Comparison of ENCODE assay signal across 30 mouse cellular contexts in the genomic region with DNA sequence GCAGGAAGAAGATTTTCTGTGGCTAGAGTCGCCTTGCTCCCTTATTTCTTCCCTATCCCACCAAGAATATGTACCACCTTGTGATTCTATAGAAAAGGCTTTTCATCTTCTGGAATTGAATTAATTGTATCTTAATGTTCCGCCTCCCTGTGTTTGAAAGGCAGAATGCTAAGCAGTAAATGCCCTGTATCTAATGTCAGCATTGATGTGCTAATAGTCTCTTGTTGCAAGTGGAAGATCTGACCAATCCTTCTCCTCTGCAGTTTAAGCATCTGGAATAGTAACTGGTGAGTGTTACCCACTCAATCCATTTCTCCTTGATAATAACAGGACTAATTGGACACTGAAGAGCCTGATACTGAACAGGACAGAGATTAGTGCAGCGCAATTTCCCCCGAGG.
DNase-seq lines count a peak whose midpoint lies in the region; ATAC-seq and TF ChIP-seq lines count a peak whose summit lies in the region.
"Had no signal": no experiment of that assay in that cellular context is flagged by ENCODE, and none has a peak within 500 bp of the region (broad histone marks: within the 10 kb centered on the region; RNA-seq: fewer than 3 reads in every experiment).

No protein-coding gene starts in this region.

- 71% methylated on average over 4 of the region's 4 CpGs for WGBS in embryonic facial prominence, embryonic 14.5 days
- 77% methylated on average over 4 of the region's 4 CpGs for WGBS in embryonic facial prominence, embryonic 10.5 days
- WGBS in hindbrain, embryonic 12.5 days, result 50% methylated on average over 4 of the region's 4 CpGs
- 36% methylated on average over 4 of the region's 4 CpGs for whole genome bisulfite sequencing in hindbrain, embryonic 14.5 days
- WGBS in midbrain, embryonic 13.5 days, result 27% methylated on average over 4 of the region's 4 CpGs
- 40% methylated on average over 4 of the region's 4 CpGs for WGBS in midbrain, postnatal 0 days
- 48% methylated on average over 4 of the region's 4 CpGs for WGBS in neural tube, embryonic 12.5 days
- 39% methylated on average over 4 of the region's 4 CpGs for whole genome bisulfite sequencing in neural tube, embryonic 15.5 days

- no peak for DNase-seq in embryonic facial prominence, embryonic 14.5 days (ENCODE audit: low spot score)
- no peak for DNase-seq in embryonic facial prominence, embryonic 10.5 days (ENCODE audit: low spot score)
- no peak for DNase-seq in hindbrain, embryonic 14.5 days (ENCODE audit: low spot score)
- DNase-seq in midbrain, postnatal 0 days (ENCODE audit: low spot score), result no peak
- DNase-seq: adrenal gland, postnatal 10 days; adrenal gland, postnatal 36 days; B cell, adult 2 months; cerebellum, adult 11 months; cerebellum, adult 9-11 months; cerebellum, postnatal 36 days; gastrocnemius, postnatal 25 days; heart, adult 18-20 months; heart, postnatal 10 days; heart, postnatal 36 days had no signal

- no peaks in the 10 kb centered on the region for H3K9me3 ChIP-seq in embryonic facial prominence, embryonic 14.5 days (ENCODE audit: control insufficient read depth, low read length)
- no peaks in the 10 kb centered on the region for H3K9me3 ChIP-seq in embryonic facial prominence, embryonic 10.5 days
- no peaks in the 10 kb centered on the region for H3K9me3 ChIP-seq in hindbrain, embryonic 12.5 days (replicated peaks)
- H3K9me3 ChIP-seq in hindbrain, embryonic 14.5 days (ENCODE audit: control insufficient read depth, low read length), result no peaks in the 10 kb centered on the region
- H3K9me3 ChIP-seq in midbrain, embryonic 13.5 days, result no peaks in the 10 kb centered on the region
- no peaks in the 10 kb centered on the region for H3K9me3 ChIP-seq in midbrain, postnatal 0 days (ENCODE audit: low read length)
- no peaks in the 10 kb centered on the region for H3K9me3 ChIP-seq in neural tube, embryonic 12.5 days
- H3K9me3 ChIP-seq in neural tube, embryonic 15.5 days (replicated peaks), result no peaks in the 10 kb centered on the region
- H3K9me3 ChIP-seq: embryonic facial prominence, embryonic 13.5 days; forebrain, embryonic 10.5 days; heart, embryonic 12.5 days; heart, embryonic 15.5 days; hindbrain, embryonic 10.5 days had no signal

- no peaks in the 10 kb centered on the region for H3K36me3 ChIP-seq in embryonic facial prominence, embryonic 14.5 days (ENCODE audit: control insufficient read depth, insufficient read depth, low read length)
- H3K36me3 ChIP-seq in embryonic facial prominence, embryonic 10.5 days (replicated peaks), result no peaks in the 10 kb centered on the region
- H3K36me3 ChIP-seq in hindbrain, embryonic 12.5 days, result no peaks in the 10 kb centered on the region
- H3K36me3 ChIP-seq in hindbrain, embryonic 14.5 days (replicated peaks; ENCODE audit: control insufficient read depth, insufficient read depth), result no peaks in the 10 kb centered on the region
- no peaks in the 10 kb centered on the region for H3K36me3 ChIP-seq in midbrain, embryonic 13.5 days
- H3K36me3 ChIP-seq in midbrain, postnatal 0 days (ENCODE audit: insufficient read depth, low read length), result no peaks in the 10 kb centered on the region
- H3K36me3 ChIP-seq in neural tube, embryonic 12.5 days, result no peaks in the 10 kb centered on the region
- H3K36me3 ChIP-seq in neural tube, embryonic 15.5 days, result no peaks in the 10 kb centered on the region
- H3K36me3 ChIP-seq: embryonic facial prominence, embryonic 13.5 days; forebrain, embryonic 10.5 days; G1E; heart, embryonic 12.5 days; heart, embryonic 15.5 days; hindbrain, embryonic 10.5 days had no signal

- peak; percentile 39; the same call in 1 of the 2 replicates for ATAC-seq in embryonic facial prominence, embryonic 14.5 days (ENCODE audit: low read depth)
- peak; percentile 42; the same call in 1 of the 2 replicates for ATAC-seq in hindbrain, embryonic 12.5 days (ENCODE audit: low FRiP score)
- ATAC-seq in hindbrain, embryonic 14.5 days (ENCODE audit: low FRiP score), result no peak
- 0 out of 2 replicates have a peak, but pooled peaks have one; percentile 53 for ATAC-seq in midbrain, embryonic 13.5 days
- no peak for ATAC-seq in midbrain, postnatal 0 days (ENCODE audit: low FRiP score)
- peak; percentile 74 for ATAC-seq in neural tube, embryonic 12.5 days (ENCODE audit: low FRiP score, low read depth)
- ATAC-seq in neural tube, embryonic 15.5 days (ENCODE audit: low FRiP score), result no peak
- ATAC-seq: forebrain, embryonic 14.5 days; hindbrain, postnatal 0 days; inflammation-experienced regulatory T-cells, adult 6 months; intestine, embryonic 16.5 days; Patski had no signal

- H3K27ac ChIP-seq in embryonic facial prominence, embryonic 14.5 days (replicated peaks; ENCODE audit: low read depth, low read length), result no peak overlapping the region
- H3K27ac ChIP-seq in embryonic facial prominence, embryonic 10.5 days (replicated peaks), result no peak overlapping the region
- H3K27ac ChIP-seq in hindbrain, embryonic 12.5 days, result no peak overlapping the region
- H3K27ac ChIP-seq in hindbrain, embryonic 14.5 days, result no peak overlapping the region
- H3K27ac ChIP-seq in midbrain, embryonic 13.5 days, result no peak overlapping the region
- no peak overlapping the region for H3K27ac ChIP-seq in midbrain, postnatal 0 days (ENCODE audit: low read depth, low read length)
- no peak overlapping the region for H3K27ac ChIP-seq in neural tube, embryonic 12.5 days
- H3K27ac ChIP-seq in neural tube, embryonic 15.5 days (replicated peaks), result no peak overlapping the region
- H3K27ac ChIP-seq: embryonic facial prominence, embryonic 13.5 days; forebrain, embryonic 10.5 days; heart, embryonic 15.5 days; hindbrain, postnatal 0 days had no signal

- H3K4me3 ChIP-seq in embryonic facial prominence, embryonic 14.5 days (ENCODE audit: low read depth, low read length), result no peak overlapping the region
- no peak overlapping the region for H3K4me3 ChIP-seq in embryonic facial prominence, embryonic 10.5 days
- H3K4me3 ChIP-seq in hindbrain, embryonic 12.5 days, result no peak overlapping the region
- no peak overlapping the region for H3K4me3 ChIP-seq in hindbrain, embryonic 14.5 days (replicated peaks; ENCODE audit: low read length)
- no peak overlapping the region for H3K4me3 ChIP-seq in midbrain, embryonic 13.5 days (replicated peaks)
- no peak overlapping the region for H3K4me3 ChIP-seq in midbrain, postnatal 0 days (ENCODE audit: low read depth, low read length)
- H3K4me3 ChIP-seq in neural tube, embryonic 12.5 days, result no peak overlapping the region
- no peak overlapping the region for H3K4me3 ChIP-seq in neural tube, embryonic 15.5 days (replicated peaks)
- H3K4me3 ChIP-seq: embryonic facial prominence, embryonic 13.5 days; forebrain, embryonic 10.5 days; heart, embryonic 12.5 days; heart, embryonic 15.5 days; hindbrain, embryonic 10.5 days had no signal

- H3K4me1 ChIP-seq in embryonic facial prominence, embryonic 14.5 days (ENCODE audit: control insufficient read depth, insufficient read depth, low read length), result peaks cover 5% of the 10 kb centered on the region; the same call in 1 of the 2 replicates
- peaks cover 7% of the 10 kb centered on the region; the same call in 1 of the 2 replicates for H3K4me1 ChIP-seq in embryonic facial prominence, embryonic 10.5 days
- H3K4me1 ChIP-seq in hindbrain, embryonic 12.5 days, result peaks cover 9% of the 10 kb centered on the region
- H3K4me1 ChIP-seq in hindbrain, embryonic 14.5 days (replicated peaks; ENCODE audit: control insufficient read depth, insufficient read depth, low read length), result peaks cover 7% of the 10 kb centered on the region; the same call in 1 of the 2 replicates
- H3K4me1 ChIP-seq in midbrain, embryonic 13.5 days (replicated peaks), result peaks cover 16% of the 10 kb centered on the region
- H3K4me1 ChIP-seq in midbrain, postnatal 0 days (ENCODE audit: insufficient read depth, low read length), result no peaks in the 10 kb centered on the region
- peaks cover 7% of the 10 kb centered on the region; the same call in 1 of the 2 replicates for H3K4me1 ChIP-seq in neural tube, embryonic 12.5 days
- no peaks in the 10 kb centered on the region for H3K4me1 ChIP-seq in neural tube, embryonic 15.5 days
- H3K4me1 ChIP-seq: heart, embryonic 12.5 days; heart, embryonic 15.5 days had no signal

- H3K27me3 ChIP-seq in embryonic facial prominence, embryonic 14.5 days (replicated peaks; ENCODE audit: control insufficient read depth, insufficient read depth, low read length), result no peaks in the 10 kb centered on the region
- H3K27me3 ChIP-seq in embryonic facial prominence, embryonic 10.5 days (replicated peaks; ENCODE audit: low read depth, poor library complexity, severe bottlenecking), result no peaks in the 10 kb centered on the region
- H3K27me3 ChIP-seq in hindbrain, embryonic 12.5 days, result no peaks in the 10 kb centered on the region
- no peaks in the 10 kb centered on the region for H3K27me3 ChIP-seq in hindbrain, embryonic 14.5 days (ENCODE audit: control insufficient read depth, insufficient read depth, low read length)
- no peaks in the 10 kb centered on the region for H3K27me3 ChIP-seq in midbrain, embryonic 13.5 days
- no peaks in the 10 kb centered on the region for H3K27me3 ChIP-seq in midbrain, postnatal 0 days (ENCODE audit: insufficient read depth, low read length)
- no peaks in the 10 kb centered on the region for H3K27me3 ChIP-seq in neural tube, embryonic 12.5 days (replicated peaks)
- no peaks in the 10 kb centered on the region for H3K27me3 ChIP-seq in neural tube, embryonic 15.5 days (replicated peaks)
- H3K27me3 ChIP-seq: CH12.LX; embryonic facial prominence, embryonic 13.5 days; heart, embryonic 12.5 days; heart, embryonic 15.5 days; Patski had no signal

- H3K4me2 ChIP-seq in embryonic facial prominence, embryonic 14.5 days (ENCODE audit: low read depth, low read length), result no peak overlapping the region
- no peak overlapping the region for H3K4me2 ChIP-seq in hindbrain, embryonic 12.5 days (replicated peaks)
- no peak overlapping the region for H3K4me2 ChIP-seq in hindbrain, embryonic 14.5 days (replicated peaks)
- H3K4me2 ChIP-seq in midbrain, embryonic 13.5 days (replicated peaks), result no peak overlapping the region
- H3K4me2 ChIP-seq in midbrain, postnatal 0 days (ENCODE audit: low read depth, low read length, poor library complexity, severe bottlenecking), result no peak overlapping the region
- H3K4me2 ChIP-seq in neural tube, embryonic 12.5 days (replicated peaks), result no peak overlapping the region
- no peak overlapping the region for H3K4me2 ChIP-seq in neural tube, embryonic 15.5 days
- H3K4me2 ChIP-seq: embryonic facial prominence, embryonic 13.5 days; heart, embryonic 12.5 days; heart, embryonic 15.5 days had no signal

- H3K9ac ChIP-seq in embryonic facial prominence, embryonic 14.5 days (ENCODE audit: low read depth, low read length), result no peak overlapping the region
- H3K9ac ChIP-seq in hindbrain, embryonic 12.5 days, result no peak overlapping the region
- H3K9ac ChIP-seq in hindbrain, embryonic 14.5 days, result no peak overlapping the region
- no peak overlapping the region for H3K9ac ChIP-seq in midbrain, embryonic 13.5 days (replicated peaks)
- no peak overlapping the region for H3K9ac ChIP-seq in midbrain, postnatal 0 days (replicated peaks; ENCODE audit: low read length, poor library complexity, severe bottlenecking)
- no peak overlapping the region for H3K9ac ChIP-seq in neural tube, embryonic 12.5 days
- H3K9ac ChIP-seq in neural tube, embryonic 15.5 days (replicated peaks), result no peak overlapping the region
- H3K9ac ChIP-seq: embryonic facial prominence, embryonic 13.5 days; heart, embryonic 12.5 days; heart, embryonic 15.5 days had no signal

- no peak for TF ChIP-seq CTCF in midbrain, postnatal 0 days (IDR thresholded peaks at IDR 0.05)

Comparison
In these comparisons a context has a peak if more than half of its experiments do, and no peak if none do; other contexts are left out.
1. ATAC-seq: peak in embryonic facial prominence, embryonic 14.5 days (single experiment), hindbrain, embryonic 12.5 days (single experiment), midbrain, embryonic 13.5 days (single experiment) and neural tube, embryonic 12.5 days (single experiment); none in hindbrain, embryonic 14.5 days (single experiment), midbrain, postnatal 0 days (single experiment) and neural tube, embryonic 15.5 days (single experiment).